Mouse (Mus musculus) liver, embryonic 14.5 days (tissue): Measurements from ENCODE around the gene Rabgap1l.

Source experiments
- CTCF ChIP-seq: IDR thresholded peaks from 2 replicates; pipeline ENCODE4 v1.5.1; 2016; ENCODE audit warnings: antibody characterized with exemption, low read depth, control low read depth
- EP300 ChIP-seq: IDR thresholded peaks from 2 replicates; pipeline ENCODE4 v1.6.1; 2016; ENCODE audit warnings: antibody characterized with exemption, low read depth

DNA sequence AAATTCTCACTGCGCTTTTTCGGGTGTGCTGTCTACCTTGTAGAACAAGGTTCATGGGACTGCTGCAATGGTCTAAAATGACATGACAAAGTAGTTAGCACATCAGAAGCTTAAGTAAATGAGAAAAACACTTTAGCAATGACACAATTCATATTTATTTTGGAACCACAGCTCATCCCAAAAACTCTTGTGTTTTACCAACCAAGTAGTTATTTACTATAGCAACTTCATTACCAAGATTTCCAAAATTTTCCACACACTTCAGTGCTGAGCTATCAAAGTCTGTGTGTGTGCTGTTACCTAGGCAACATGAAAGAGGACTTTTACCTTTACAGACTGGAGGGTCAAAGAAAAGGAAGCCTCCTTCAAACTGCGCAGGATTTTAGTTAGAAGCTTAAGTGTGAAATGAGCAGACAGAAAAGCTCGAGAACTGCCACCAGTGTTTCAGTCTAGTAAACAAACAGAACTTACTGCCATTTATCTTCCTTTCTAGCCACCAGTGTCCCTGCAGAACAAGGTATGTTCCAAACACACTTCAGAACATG lies 7.3 kb downstream of the Rabgap1l start:
- TF ChIP-seq CTCF = no peak
- TF ChIP-seq EP300 = no peak
